Mouse (Mus musculus): ENCODE data around the gene Mat2a.

DNA sequence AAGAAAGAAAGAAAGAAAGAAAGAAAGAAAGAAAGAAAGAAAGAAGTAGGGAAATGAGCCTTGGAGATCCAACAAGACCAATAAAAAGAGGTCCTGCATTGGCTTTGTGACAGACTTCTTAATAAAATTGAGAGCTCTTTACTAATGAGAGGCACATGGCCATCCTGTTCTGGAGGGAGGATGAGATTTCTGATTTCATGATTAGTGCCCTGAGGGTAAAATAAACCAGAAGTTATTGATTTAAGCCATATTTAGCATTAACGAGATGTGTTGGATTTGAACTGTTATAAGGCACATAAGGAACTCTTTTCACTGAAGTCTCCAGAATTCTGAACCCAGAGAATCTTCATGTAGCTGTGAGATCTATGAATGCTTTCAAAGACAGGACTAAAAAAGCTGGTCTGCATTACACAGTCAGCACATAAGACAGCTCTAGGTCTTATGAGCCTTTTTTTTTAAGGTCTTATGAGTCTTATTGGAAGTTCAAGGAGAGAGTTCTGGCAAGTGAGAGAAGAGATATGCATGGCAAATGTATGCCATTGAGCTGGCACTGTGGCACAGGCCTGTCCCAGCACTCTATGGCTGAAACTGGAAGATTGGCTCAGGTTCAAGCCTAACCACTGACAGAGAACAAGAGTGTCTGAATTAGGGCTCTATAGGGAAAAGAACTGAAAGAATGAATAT is 3.7 kb upstream of the Mat2a start:
- no peak for TF ChIP-seq MAFK (IDR thresholded peaks at IDR 0.05; ENCODE audit: insufficient read depth, low read depth, low read length)
- no peak for TF ChIP-seq HCFC1 (IDR thresholded peaks at IDR 0.05; ENCODE audit: borderline replicate concordance, insufficient read depth, low read length)
- no peak for TF ChIP-seq ZNF384 (IDR thresholded peaks at IDR 0.05; ENCODE audit: low read depth, low read length)
- no peak for TF ChIP-seq CHD2 (IDR thresholded peaks at IDR 0.05; ENCODE audit: low read depth, low read length)
